Mouse (Mus musculus) heart, adult 2 months (tissue): ENCODE results near the gene Map3k5. TPM values are rescaled to one million over a fixed set of nuclear protein-coding genes. Genes with fewer than 3 reads are reported as not detected.

Experiments
- DNase-seq, 2 experiments: peaks; one replicate each; pipeline ENCODE4 v3.0.0; 2021
- H3K27ac ChIP-seq: fragments of 200-600 bp; 2 replicates; pipeline ENCODE4 v1.8.1; 2022
- H3K27me3 ChIP-seq: fragments of 200-500 bp; 2 replicates; pipeline ENCODE4 v1.6.1; 2012; ENCODE audit warnings: mild to moderate bottlenecking, low read length, inconsistent platforms, mixed read lengths; ENCODE audit not compliant: control insufficient read depth, insufficient read depth
- H3K36me3 ChIP-seq: fragments of 200-500 bp; 2 replicates; pipeline ENCODE4 v1.6.1; 2012; ENCODE audit warnings: low read length, inconsistent platforms; ENCODE audit not compliant: control insufficient read depth, insufficient read depth
- H3K4me1 ChIP-seq: fragments of 200-500 bp; 2 replicates; pipeline ENCODE4 v1.6.1; 2011; ENCODE audit warnings: low read length; ENCODE audit not compliant: control insufficient read depth, insufficient read depth
- H3K4me3 ChIP-seq: fragments of 200-600 bp; 2 replicates; pipeline ENCODE4 v1.8.1; 2022
- H3K79me2 ChIP-seq: fragments of 200-500 bp; replicated peaks from 2 replicates; pipeline ENCODE4 v1.6.1; 2012; ENCODE audit warnings: mild to moderate bottlenecking, inconsistent platforms, low read length, moderate library complexity, mixed read lengths; ENCODE audit not compliant: control insufficient read depth, insufficient read depth
- H3K9ac ChIP-seq: fragments of 200-500 bp; 2 replicates; pipeline ENCODE4 v1.6.1; 2012; ENCODE audit warnings: low read depth, mild to moderate bottlenecking, control low read depth, inconsistent platforms, low read length, mixed read lengths
- CTCF ChIP-seq: fragments of 200-600 bp; IDR thresholded peaks from 2 replicates; pipeline ENCODE4 v1.8.1; 2022; ENCODE audit warnings: antibody characterized with exemption, mild to moderate bottlenecking, moderate library complexity
- EP300 ChIP-seq: fragments of 200-500 bp; IDR thresholded peaks from 2 replicates; pipeline ENCODE4 v1.6.1; 2011; ENCODE audit warnings: low read depth, low read length, control low read depth; ENCODE audit not compliant: insufficient read depth
- POLR2A ChIP-seq: fragments of 200-500 bp; IDR thresholded peaks from 2 replicates; pipeline ENCODE4 v1.6.1; 2011; ENCODE audit warnings: mild to moderate bottlenecking, low read depth, low read length, control low read depth; ENCODE audit not compliant: insufficient read depth
- WGBS: fragments of 180-500 bp; shearing (Covaris S2); methylation state at CpG from one replicate; pipeline ENCODE4 v1.1.7; 2018; 5-methylcytosine and 5-hydroxymethylcytosine counted together
- intact Hi-C: fragments of 180-260 bp; cut with DNase I; formaldehyde crosslinking; loops from one replicate; pipeline ENCODE4 v1.15.1; 2025
- polyA plus RNA-seq: library from polyadenylated mRNA; depleted of rRNA; stranded (reverse); fragments of >200 nt; gene quantifications from 2 replicates; pipeline ENCODE4 v1.2.3, GENCODE M21; 2012
- total RNA-seq, 2 experiments: library from RNA; stranded (reverse); gene quantifications; 2 replicates each; pipeline ENCODE4 v1.2.3; 2021

Map3k5 gene
- total and polyA plus RNA-seq, 3 experiments, result 7.6 to 45.3 (median 42.6) TPM

- H3K27me3 ChIP-seq, result no peaks in the 10 kb centered on the region
- TF ChIP-seq POLR2A (no peak), CTCF (no peak), EP300 (no peak)
- no peaks in the 10 kb centered on the region for H3K4me1 ChIP-seq
- H3K27ac ChIP-seq, result no peak overlapping the region
- no peak overlapping the region for H3K4me3 ChIP-seq
- no peaks in the 10 kb centered on the region for H3K79me2 ChIP-seq
- intact Hi-C loops, result no loop called here
- no peak for DNase-seq
- no peaks in the 10 kb centered on the region for H3K36me3 ChIP-seq
- no peak overlapping the region for H3K9ac ChIP-seq
- 89% methylated on average over 18 of the region's 18 CpGs for WGBS
Observed at GRCm38 (mm10) chr10:20112026-20112973, 178.0 kb downstream of the Map3k5 start.

GRCm38 (mm10) chr10:20119504-20120425, 185.5 kb downstream of the Map3k5 start:
- H3K27me3 ChIP-seq, result no peaks in the 10 kb centered on the region
- no peak overlapping the region for H3K27ac ChIP-seq
- no peaks in the 10 kb centered on the region for H3K79me2 ChIP-seq
- H3K4me1 ChIP-seq, result peaks cover 2% of the 10 kb centered on the region; the same call in 1 of the 2 replicates
- TF ChIP-seq CTCF (no peak), POLR2A (no peak), EP300 (no peak)
- DNase-seq, result no peak
- WGBS, result 88% methylated on average over 15 of the region's 15 CpGs
- H3K36me3 ChIP-seq, result no peaks in the 10 kb centered on the region
- H3K9ac ChIP-seq, result no peak overlapping the region
- intact Hi-C loops, result loop anchor here (10.0 kb wide), 2 partner anchors 625 to 875 kb away; no protein-coding TSS in a partner anchor
- no peak overlapping the region for H3K4me3 ChIP-seq

GRCm38 (mm10) chr10:20121981-20122380, 187.7 kb downstream of the Map3k5 start:
- H3K9ac ChIP-seq, result no peak overlapping the region
- H3K36me3 ChIP-seq, result no peaks in the 10 kb centered on the region
- H3K4me1 ChIP-seq, result peaks cover 2% of the 10 kb centered on the region; the same call in 1 of the 2 replicates
- WGBS, result 94% methylated on average over 4 of the region's 4 CpGs
- H3K27ac ChIP-seq, result no peak overlapping the region
- H3K4me3 ChIP-seq, result no peak overlapping the region
- no peaks in the 10 kb centered on the region for H3K27me3 ChIP-seq
- TF ChIP-seq CTCF, result no peak
- no peak for TF ChIP-seq POLR2A
- intact Hi-C loops, result loop anchor here (10.0 kb wide), 2 partner anchors 627 to 877 kb away; no protein-coding TSS in a partner anchor
- no peaks in the 10 kb centered on the region for H3K79me2 ChIP-seq
- no peak for DNase-seq

GRCm38 (mm10) chr10:20123401-20123800, 189.1 kb downstream of the Map3k5 start:
- Histone ChIP-seq H3K27me3 (no peaks in the 10 kb centered on the region), H3K9ac (no peak overlapping the region), H3K4me1 (peaks cover 2% of the 10 kb centered on the region; the same call in 1 of the 2 replicates), H3K79me2 (no peaks in the 10 kb centered on the region), H3K36me3 (no peaks in the 10 kb centered on the region), H3K4me3 (no peak overlapping the region), H3K27ac (no peak overlapping the region)
- TF ChIP-seq EP300 (0 out of 2 replicates have a peak, but pooled peaks have one; percentile 43), CTCF (no peak)
- 25% methylated on average over 9 of the region's 9 CpGs for WGBS
- DNase-seq, result peak; percentile 37 to 61
- intact Hi-C loops, result loop anchor here (1.0 to 10.0 kb wide), 3 partner anchors 190 to 879 kb away; no protein-coding TSS in a partner anchor

GRCm38 (mm10) chr10:20124576-20124975, 190.3 kb downstream of the Map3k5 start:
- intact Hi-C loops, result loop anchor here (2.0 to 10.0 kb wide), 5 partner anchors 20 to 880 kb away; no protein-coding TSS in a partner anchor
- H3K36me3 ChIP-seq, result no peaks in the 10 kb centered on the region
- peaks cover 2% of the 10 kb centered on the region; the same call in 1 of the 2 replicates for H3K4me1 ChIP-seq
- 87% methylated on average over 12 of the region's 12 CpGs for WGBS
- no peak overlapping the region for H3K27ac ChIP-seq
- no peak for TF ChIP-seq POLR2A
- no peaks in the 10 kb centered on the region for H3K79me2 ChIP-seq
- no peak overlapping the region for H3K9ac ChIP-seq
- peak in 1 of 2 experiments; percentile 30 for DNase-seq
- no peak overlapping the region for H3K4me3 ChIP-seq
- no peaks in the 10 kb centered on the region for H3K27me3 ChIP-seq
